Mouse (Mus musculus): ENCODE data around the gene Mllt11.

DNA sequence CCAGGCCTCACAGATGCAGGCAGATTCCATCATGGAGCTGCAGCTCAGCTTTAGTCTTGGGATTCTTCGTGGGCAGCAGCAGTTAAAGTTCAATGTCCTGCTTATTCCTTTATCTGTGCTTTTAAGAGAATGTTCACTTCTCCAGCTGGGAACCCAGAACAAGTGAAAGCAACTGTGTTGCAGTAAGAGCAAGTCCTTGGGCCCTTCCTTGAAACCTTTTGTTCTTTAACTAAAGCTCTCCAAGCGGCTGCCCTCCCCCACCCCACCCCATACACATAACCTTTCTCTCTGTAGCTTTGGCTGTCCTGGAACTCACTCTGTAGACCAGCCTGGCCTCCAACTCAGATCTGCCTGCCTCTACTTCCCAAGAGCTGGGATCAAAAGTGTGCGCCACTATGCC is 55.5 kb downstream of the Mllt11 start:
- TF ChIP-seq CTCF (IDR thresholded peaks at IDR 0.05; ENCODE audit: insufficient read depth, low read length) (no peak), POLR2A (IDR thresholded peaks at IDR 0.05; ENCODE audit: borderline replicate concordance, extremely low read depth, low read depth, low read length) (no peak)

Data from lung, adult 2 months (tissue).